Comparison of ENCODE assay signal across 10 mouse cellular contexts in genomic region chr1:155293446-155293845, GRCm38 (mm10). TPM values are rescaled to one million over a fixed set of nuclear protein-coding genes. Genes with fewer than 3 reads are reported as not detected.
A peak's percentile ranks its signal among the peaks of the same experiment; 100 is the strongest.
DNase-seq lines count a peak whose midpoint lies in the region; ATAC-seq lines count a peak whose summit lies in the region.
"Had no signal": no experiment of that assay in that cellular context is flagged by ENCODE, and none has a peak within 500 bp of the region (broad histone marks: within the 10 kb centered on the region; RNA-seq: fewer than 3 reads in every experiment).

No protein-coding gene starts in this region.

- no peaks in the 10 kb centered on the region for H3K27me3 ChIP-seq in heart, embryonic 12.5 days (replicated peaks)
- no peaks in the 10 kb centered on the region for H3K27me3 ChIP-seq in midbrain, embryonic 15.5 days (replicated peaks)
- H3K27me3 ChIP-seq: embryonic facial prominence, embryonic 13.5 days had no signal

- no peak overlapping the region for H3K4me2 ChIP-seq in heart, embryonic 12.5 days
- H3K4me2 ChIP-seq in midbrain, embryonic 15.5 days, result no peak overlapping the region
- H3K4me2 ChIP-seq: embryonic facial prominence, embryonic 13.5 days had no signal

- H3K36me3 ChIP-seq in heart, embryonic 12.5 days, result peaks cover 27% of the 10 kb centered on the region
- H3K36me3 ChIP-seq in midbrain, embryonic 15.5 days (replicated peaks), result peaks cover 11% of the 10 kb centered on the region; the same call in 1 of the 2 replicates

- intact Hi-C loops in left cerebral cortex, postnatal 36 days (cut with DNase I), result loop anchor here (2.0 to 5.0 kb wide), 3 partner anchors 123 to 243 kb away; partner anchors contain the start of gene Xpr1

- H3K4me3 ChIP-seq in heart, embryonic 12.5 days, result no peak overlapping the region
- no peak overlapping the region for H3K4me3 ChIP-seq in midbrain, embryonic 15.5 days
- H3K4me3 ChIP-seq: embryonic facial prominence, embryonic 13.5 days; myocyte had no signal

- ATAC-seq in heart, embryonic 12.5 days (ENCODE audit: insufficient number of reproducible peaks, low FRiP score), result peak; percentile 22; the same call in 1 of the 2 replicates
- ATAC-seq in midbrain, embryonic 15.5 days (replicated peaks), result peak; percentile 91

- H3K4me1 ChIP-seq in heart, embryonic 12.5 days (replicated peaks), result no peaks in the 10 kb centered on the region
- no peaks in the 10 kb centered on the region for H3K4me1 ChIP-seq in midbrain, embryonic 15.5 days
- H3K4me1 ChIP-seq: embryonic facial prominence, embryonic 13.5 days had no signal

- H3K9me3 ChIP-seq in heart, embryonic 12.5 days (replicated peaks), result no peaks in the 10 kb centered on the region
- no peaks in the 10 kb centered on the region for H3K9me3 ChIP-seq in midbrain, embryonic 15.5 days
- H3K9me3 ChIP-seq: embryonic facial prominence, embryonic 13.5 days had no signal

- DNase-seq in left cerebral cortex, adult 11 months (ENCODE audit: low spot score), result peak; percentile 55
- DNase-seq in left cerebral cortex, postnatal 36 days (ENCODE audit: low spot score in 2 of 2), result no peak
- peak; percentile 69 for DNase-seq in ES-CJ7 (ENCODE audit: low read depth, low spot score)
- DNase-seq in cerebellum, adult 9-10 months, result peak; percentile 83
- peak; percentile 23 to 76 for DNase-seq in kidney, postnatal 36 days
- no peak for DNase-seq in urinary bladder, adult 18-20 months (ENCODE audit: low spot score in 2 of 2)

- H3K9ac ChIP-seq in heart, embryonic 12.5 days, result no peak overlapping the region
- no peak overlapping the region for H3K9ac ChIP-seq in midbrain, embryonic 15.5 days
- H3K9ac ChIP-seq: embryonic facial prominence, embryonic 13.5 days had no signal

- WGBS in heart, embryonic 12.5 days, result 22% methylated on average over 3 of the region's 3 CpGs
- WGBS in midbrain, embryonic 15.5 days, result 6% methylated on average over 3 of the region's 3 CpGs

- no peak overlapping the region for H3K27ac ChIP-seq in heart, embryonic 12.5 days (ENCODE audit: poor library complexity, severe bottlenecking)
- peak overlapping the region; percentile 36; the same call in 1 of the 2 replicates for H3K27ac ChIP-seq in midbrain, embryonic 15.5 days
- H3K27ac ChIP-seq: embryonic facial prominence, embryonic 13.5 days had no signal

RNA-seq across cellular contexts. Expression of gene BC034090, which starts 49.2 kb away (rescaled TPM):
- 10 to 100 TPM; 12.3 to 12.7 TPM for total RNA-seq in left cerebral cortex, postnatal 36 days (2021)
- polyA plus RNA-seq in heart, embryonic 12.5 days (2016; fragmentation: Nextera tagmentation; extraction: Ambion mirVana), result 9.0 and 9.6 TPM in 2 replicates
- polyA plus RNA-seq in midbrain, embryonic 15.5 days (2015; fragmentation: Nextera tagmentation; extraction: Ambion mirVana), result 4.0 and 4.3 TPM in 2 replicates

Comparison
In these comparisons a context has a peak if more than half of its experiments do, and no peak if none do; other contexts are left out.
1. DNase-seq: peak in left cerebral cortex, adult 11 months (single experiment), ES-CJ7 (single experiment), cerebellum, adult 9-10 months (single experiment) and kidney, postnatal 36 days (2 of 2); none in left cerebral cortex, postnatal 36 days (0 of 2) and urinary bladder, adult 18-20 months (0 of 2).